Mouse (Mus musculus): ENCODE measurements around the gene Anp32e.

GRCm38 (mm10) chr3:95891211-95892065 lies 37.6 kb upstream of the Anp32e start, which contains the start of gene BC028528:
- TF ChIP-seq CTCF (IDR thresholded peaks at IDR 0.05; ENCODE audit: control insufficient read depth, insufficient read depth, low read length) (no peak), POLR2A (IDR thresholded peaks at IDR 0.05; ENCODE audit: borderline replicate concordance, control insufficient read depth, low read depth, low read length) (no peak)
